Mouse (Mus musculus) B cell, adult 62 days (primary cell): Measurements from ENCODE around the gene Slc25a33. TPM values are rescaled to one million over a fixed set of nuclear protein-coding genes. Genes with fewer than 3 reads are reported as not detected.

Experiments used
- total RNA-seq: library from RNA; stranded (reverse); gene quantifications from 4 replicates; pipeline ENCODE4 v1.2.4, GENCODE M21; 2023

The Slc25a33 gene
- total RNA-seq: 7.1 to 10.5 TPM (median 7.8 TPM) in 4 replicates

DNA sequence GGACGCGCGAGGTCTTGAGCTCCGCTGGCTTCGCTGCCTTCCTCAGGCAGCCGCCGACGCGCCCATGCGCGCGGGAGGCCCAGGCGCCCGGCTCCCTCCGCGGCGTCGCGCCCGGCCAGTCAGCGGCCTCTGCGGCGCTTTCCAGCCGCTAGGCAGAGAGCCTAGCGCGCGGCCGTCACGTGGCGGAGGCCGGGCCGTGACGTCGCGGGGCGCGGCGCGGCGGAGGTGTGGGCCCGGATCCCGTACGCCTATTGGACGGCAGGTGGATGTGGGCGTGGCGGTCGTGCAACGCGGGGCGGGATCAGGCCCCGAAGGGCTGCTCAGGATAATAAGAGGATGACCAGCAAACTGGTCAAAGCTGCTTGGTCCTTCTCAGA, at the start of gene Slc25a33:
Gene Slc25a33, minus strand, starts transcription at position 184 of the 377 bp plus-strand sequence.

GRCm38 (mm10) chr4:149737383-149738324, 36.4 kb downstream of the Slc25a33 start, which contains the start of gene Tmem201:
TSS of gene Tmem201 (minus strand) at chr4:149738044.

DNA sequence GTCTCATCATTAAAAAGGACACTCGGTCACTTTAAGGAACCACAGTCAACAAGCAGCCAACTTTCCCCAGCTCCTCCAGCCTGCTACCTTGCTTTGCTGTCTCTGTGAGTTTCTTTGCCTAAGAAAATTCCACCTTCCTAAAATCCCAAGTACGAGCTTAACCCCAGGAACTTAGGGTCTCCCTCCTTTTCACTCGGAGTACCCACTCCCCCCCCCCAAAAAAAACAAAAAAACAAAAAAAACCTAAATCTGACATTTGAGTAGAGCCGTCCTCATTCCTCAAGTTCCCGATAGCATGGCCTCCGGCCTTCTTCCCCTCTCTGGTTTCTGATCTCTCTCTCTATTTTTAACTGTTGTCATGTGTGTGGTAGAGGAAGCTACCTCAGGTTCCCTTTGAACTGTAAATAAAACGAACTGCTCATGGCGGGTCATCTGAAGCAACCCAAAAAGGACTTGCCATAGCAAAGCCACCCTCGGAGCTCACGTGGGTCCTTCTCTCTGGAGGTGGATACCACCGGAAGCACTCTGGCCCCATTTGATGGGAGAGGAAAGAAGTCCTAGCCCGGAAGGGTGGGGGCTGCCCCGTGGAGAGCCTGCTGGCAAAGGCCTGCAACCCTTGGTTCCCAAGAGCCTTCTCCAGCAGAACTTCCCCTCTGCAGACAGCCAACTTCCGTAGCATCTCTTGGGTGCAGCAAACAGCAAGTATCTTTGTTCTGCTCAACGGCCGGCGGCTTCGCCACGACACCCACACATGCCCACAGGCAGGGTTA, 71.7 kb downstream of the Slc25a33 start, which contains the start of gene Pik3cd:
Gene Pik3cd, minus strand, starts transcription at position 362 of the 770 bp plus-strand sequence.

Other genes starting within 250 kb of the Slc25a33 start
- 3.2 to 4.4 TPM (median 4.0 TPM) in 4 replicates for gene Clstn1, start 187.8 kb downstream of the Slc25a33 start, total RNA-seq
- 225 to 236 TPM (median 230 TPM) in 4 replicates for gene Pik3cd, start 71.7 kb downstream of the Slc25a33 start, total RNA-seq
- gene Tmem201, start 36.2 kb downstream of the Slc25a33 start, total RNA-seq: 15.2 to 22.2 TPM (median 18.4 TPM) in 4 replicates
- 2.5 to 3.3 TPM (median 2.8 TPM) in 4 replicates for gene Spsb1, start 180.8 kb upstream of the Slc25a33 start, total RNA-seq
- gene H6pd, start 234.7 kb upstream of the Slc25a33 start, total RNA-seq: 11.7 to 14.2 TPM (median 12.7 TPM) in 4 replicates